Mouse (Mus musculus): ENCODE results near the gene Sprr2j-ps. TPM values are rescaled to one million over a fixed set of nuclear protein-coding genes. Genes with fewer than 3 reads are reported as not detected.

The Sprr2j-ps gene
- total RNA-seq (2014; fragmentation: Nextera tagmentation) (not detected in 2 replicates), total RNA-seq (2017) (not detected in 2 replicates)

- ATAC-seq (replicated peaks; ENCODE audit: low FRiP score, low TSS enrichment, poor library complexity, severe bottlenecking): no peak
These were observed at the start of gene Sprr2j-ps for GRCm38 (mm10) chr3:92417782-92418181. Gene Sprr2j-ps (plus strand): TSS chr3:92418082.

- no peak for ATAC-seq (replicated peaks; ENCODE audit: low FRiP score, low TSS enrichment, poor library complexity, severe bottlenecking)
These were observed 44.3 kb upstream of the Sprr2j-ps start for GRCm38 (mm10) chr3:92373613-92374012.

- no peak for ATAC-seq (replicated peaks; ENCODE audit: low FRiP score, low TSS enrichment, poor library complexity, severe bottlenecking)
These were observed 32.5 kb upstream of the Sprr2j-ps start, which contains the start of gene Sprr2h for GRCm38 (mm10) chr3:92385385-92385784. Gene Sprr2h (plus strand): TSS chr3:92385685.

- no peak for ATAC-seq (replicated peaks; ENCODE audit: low FRiP score, low TSS enrichment, poor library complexity, severe bottlenecking)
These were observed 23.6 kb upstream of the Sprr2j-ps start for GRCm38 (mm10) chr3:92394301-92394700.

GRCm38 (mm10) chr3:92407691-92408090 is 10.2 kb upstream of the Sprr2j-ps start, which contains the start of gene Sprr2i:
Gene Sprr2i (plus strand): TSS chr3:92407991.
- ATAC-seq (replicated peaks; ENCODE audit: low FRiP score, low TSS enrichment, poor library complexity, severe bottlenecking): no peak

- ATAC-seq (replicated peaks; ENCODE audit: low FRiP score, low TSS enrichment, poor library complexity, severe bottlenecking): no peak
These were observed 11.4 kb downstream of the Sprr2j-ps start, which contains the start of gene Gm9774 for GRCm38 (mm10) chr3:92429323-92429722. Gene Gm9774 (minus strand): TSS chr3:92429423.

- no peak for ATAC-seq (replicated peaks; ENCODE audit: low FRiP score, low TSS enrichment, poor library complexity, severe bottlenecking)
These were observed 14.4 kb downstream of the Sprr2j-ps start, which contains the start of gene Sprr2k for GRCm38 (mm10) chr3:92432282-92432681. Gene Sprr2k (plus strand): TSS chr3:92432582.

- no peak for ATAC-seq (replicated peaks; ENCODE audit: low FRiP score, low TSS enrichment, poor library complexity, severe bottlenecking)
These were observed 20.8 kb downstream of the Sprr2j-ps start, which contains the start of gene Sprr1b for GRCm38 (mm10) chr3:92438689-92439088. Gene Sprr1b (minus strand): TSS chr3:92438789.

GRCm38 (mm10) chr3:92440177-92440576 is 22.3 kb downstream of the Sprr2j-ps start:
- ATAC-seq (replicated peaks; ENCODE audit: low FRiP score, low TSS enrichment, poor library complexity, severe bottlenecking): no peak

GRCm38 (mm10) chr3:92455151-92455550 is 37.3 kb downstream of the Sprr2j-ps start:
- no peak for ATAC-seq (replicated peaks; ENCODE audit: low FRiP score, low TSS enrichment, poor library complexity, severe bottlenecking)

GRCm38 (mm10) chr3:92458620-92459019 is 40.7 kb downstream of the Sprr2j-ps start, which contains the start of gene Sprr3:
Gene Sprr3 (minus strand): TSS chr3:92458720.
- no peak for ATAC-seq (replicated peaks; ENCODE audit: low FRiP score, low TSS enrichment, poor library complexity, severe bottlenecking)

- no peak for ATAC-seq (replicated peaks; ENCODE audit: low FRiP score, low TSS enrichment, poor library complexity, severe bottlenecking)
These were observed 48.7 kb downstream of the Sprr2j-ps start for GRCm38 (mm10) chr3:92466576-92466975.

GRCm38 (mm10) chr3:92467424-92467823 is 49.5 kb downstream of the Sprr2j-ps start:
- no peak for ATAC-seq (replicated peaks; ENCODE audit: low FRiP score, low TSS enrichment, poor library complexity, severe bottlenecking)

Other genes starting within 250 kb of the Sprr2j-ps start
- gene Sprr2a1, start 202.3 kb upstream of the Sprr2j-ps start, total RNA-seq (2014; fragmentation: Nextera tagmentation): not detected in 2 replicates
- not detected in 2 replicates for gene Sprr2a1, start 202.3 kb upstream of the Sprr2j-ps start, total RNA-seq (2017)
- gene Sprr2a2, start 202.2 kb upstream of the Sprr2j-ps start, total RNA-seq (2014; fragmentation: Nextera tagmentation): not detected in 2 replicates
- gene Sprr2a2, start 202.2 kb upstream of the Sprr2j-ps start, total RNA-seq (2017): not detected in 2 replicates
- not detected in 2 replicates for gene Sprr2a3, start 132.7 kb upstream of the Sprr2j-ps start, total RNA-seq (2014; fragmentation: Nextera tagmentation)
- gene Sprr2a3, start 132.7 kb upstream of the Sprr2j-ps start, total RNA-seq (2017): not detected in 2 replicates
- gene Sprr2b, start 101.5 kb upstream of the Sprr2j-ps start, total RNA-seq (2014; fragmentation: Nextera tagmentation): not detected in 2 replicates
- not detected in 2 replicates for gene Sprr2b, start 101.5 kb upstream of the Sprr2j-ps start, total RNA-seq (2017)
- not detected in 2 replicates for gene Sprr2d, start 78.9 kb upstream of the Sprr2j-ps start, total RNA-seq (2014; fragmentation: Nextera tagmentation)
- not detected in 2 replicates for gene Sprr2d, start 78.9 kb upstream of the Sprr2j-ps start, total RNA-seq (2017)
- gene Sprr2e, start 65.9 kb upstream of the Sprr2j-ps start, total RNA-seq (2014; fragmentation: Nextera tagmentation): not detected in 2 replicates
- not detected in 2 replicates for gene Sprr2e, start 65.9 kb upstream of the Sprr2j-ps start, total RNA-seq (2017)
- gene Sprr2f, start 52.9 kb upstream of the Sprr2j-ps start, total RNA-seq (2014; fragmentation: Nextera tagmentation): not detected in 2 replicates
- not detected in 2 replicates for gene Sprr2f, start 52.9 kb upstream of the Sprr2j-ps start, total RNA-seq (2017)
- not detected in 2 replicates for gene Sprr2h, start 32.4 kb upstream of the Sprr2j-ps start, total RNA-seq (2014; fragmentation: Nextera tagmentation)
- not detected in 2 replicates for gene Sprr2h, start 32.4 kb upstream of the Sprr2j-ps start, total RNA-seq (2017)
- not detected in 2 replicates for gene Sprr2i, start 10.1 kb upstream of the Sprr2j-ps start, total RNA-seq (2014; fragmentation: Nextera tagmentation)
- not detected in 2 replicates for gene Sprr2i, start 10.1 kb upstream of the Sprr2j-ps start, total RNA-seq (2017)
- gene Gm9774, start 11.3 kb downstream of the Sprr2j-ps start, total RNA-seq (2014; fragmentation: Nextera tagmentation): 4.8 and 16.6 TPM in 2 replicates
- 1.1 and 3.6 TPM in 2 replicates for gene Gm9774, start 11.3 kb downstream of the Sprr2j-ps start, total RNA-seq (2017)
- gene Sprr2k, start 14.5 kb downstream of the Sprr2j-ps start, total RNA-seq (2014; fragmentation: Nextera tagmentation): not detected in 2 replicates
- gene Sprr2k, start 14.5 kb downstream of the Sprr2j-ps start, total RNA-seq (2017): not detected in 2 replicates
- gene Sprr1b, start 20.7 kb downstream of the Sprr2j-ps start, total RNA-seq (2014; fragmentation: Nextera tagmentation): not detected in 2 replicates
- not detected in 2 replicates for gene Sprr1b, start 20.7 kb downstream of the Sprr2j-ps start, total RNA-seq (2017)
- gene Sprr3, start 40.6 kb downstream of the Sprr2j-ps start, total RNA-seq (2014; fragmentation: Nextera tagmentation): not detected in 2 replicates
- gene Sprr3, start 40.6 kb downstream of the Sprr2j-ps start, total RNA-seq (2017): not detected in 2 replicates
- gene Sprr1a, start 67.8 kb downstream of the Sprr2j-ps start, total RNA-seq (2014; fragmentation: Nextera tagmentation): not detected in 2 replicates
- not detected in 2 replicates for gene Sprr1a, start 67.8 kb downstream of the Sprr2j-ps start, total RNA-seq (2017)
- gene Sprr4, start 82.4 kb downstream of the Sprr2j-ps start, total RNA-seq (2014; fragmentation: Nextera tagmentation): not detected in 2 replicates
- not detected in 2 replicates for gene Sprr4, start 82.4 kb downstream of the Sprr2j-ps start, total RNA-seq (2017)
- gene 2310046K23Rik, start 116.4 kb downstream of the Sprr2j-ps start, total RNA-seq (2014; fragmentation: Nextera tagmentation): not detected in 2 replicates
- not detected in 2 replicates for gene 2310046K23Rik, start 116.4 kb downstream of the Sprr2j-ps start, total RNA-seq (2017)
- gene Ivl, start 155.7 kb downstream of the Sprr2j-ps start, total RNA-seq (2014; fragmentation: Nextera tagmentation): not detected in 2 replicates
- gene Ivl, start 155.7 kb downstream of the Sprr2j-ps start, total RNA-seq (2017): not detected in 2 replicates
- not detected in 2 replicates for gene Smcp, start 170.9 kb downstream of the Sprr2j-ps start, total RNA-seq (2014; fragmentation: Nextera tagmentation)
- not detected in 2 replicates for gene Smcp, start 170.9 kb downstream of the Sprr2j-ps start, total RNA-seq (2017)
- gene 2210017I01Rik, start 189.4 kb downstream of the Sprr2j-ps start, total RNA-seq (2014; fragmentation: Nextera tagmentation): not detected in 2 replicates
- gene 2210017I01Rik, start 189.4 kb downstream of the Sprr2j-ps start, total RNA-seq (2017): not detected in 2 replicates
- gene Lce6a, start 203.6 kb downstream of the Sprr2j-ps start, total RNA-seq (2014; fragmentation: Nextera tagmentation): not detected in 2 replicates
- gene Lce6a, start 203.6 kb downstream of the Sprr2j-ps start, total RNA-seq (2017): not detected in 2 replicates
- gene Lce1a1, start 230.2 kb downstream of the Sprr2j-ps start, total RNA-seq (2014; fragmentation: Nextera tagmentation): not detected in 2 replicates
- not detected in 2 replicates for gene Lce1a1, start 230.2 kb downstream of the Sprr2j-ps start, total RNA-seq (2017)
- gene Lce1b, start 238.8 kb downstream of the Sprr2j-ps start, total RNA-seq (2014; fragmentation: Nextera tagmentation): not detected in 2 replicates
- gene Lce1b, start 238.8 kb downstream of the Sprr2j-ps start, total RNA-seq (2017): not detected in 2 replicates